11 mouse cellular contexts compared by ENCODE assay signal in genomic region chr3:127107281-127107680, GRCm38 (mm10).
A peak's percentile ranks its signal among the peaks of the same experiment; 100 is the strongest.
DNase-seq lines count a peak whose midpoint lies in the region; ATAC-seq and TF ChIP-seq lines count a peak whose summit lies in the region.
"Had no signal": no experiment of that assay in that cellular context is flagged by ENCODE, and none has a peak within 500 bp of the region (broad histone marks: within the 10 kb centered on the region; RNA-seq: fewer than 3 reads in every experiment).

No protein-coding gene starts in this region.

- ATAC-seq in limb, embryonic 14.5 days (ENCODE audit: low FRiP score, low read depth), result peak; percentile 77

- H3K27me3 ChIP-seq in cerebellum, adult 2 months (ENCODE audit: control insufficient read depth, insufficient read depth, low read length), result no peaks in the 10 kb centered on the region
- H3K27me3 ChIP-seq in limb, embryonic 14.5 days (ENCODE audit: control insufficient read depth, insufficient read depth, low read length), result no peaks in the 10 kb centered on the region
- H3K27me3 ChIP-seq: midbrain, embryonic 12.5 days; neural tube, embryonic 13.5 days had no signal

- WGBS in cerebellum, adult 2 months, result 10% methylated on average over 5 of the region's 5 CpGs
- 42% methylated on average over 5 of the region's 5 CpGs for WGBS in limb, embryonic 14.5 days

- no peaks in the 10 kb centered on the region for H3K9me3 ChIP-seq in limb, embryonic 14.5 days (ENCODE audit: control insufficient read depth, low read length)
- H3K9me3 ChIP-seq: neural tube, embryonic 13.5 days had no signal

- H3K27ac ChIP-seq in left cerebral cortex, adult 2 months, result peak overlapping the region; percentile 26; the same call in 1 of the 2 replicates
- H3K27ac ChIP-seq in cerebellum, adult 2 months (ENCODE audit: insufficient read depth, low read length), result no peak overlapping the region; the same call in 1 of the 2 replicates
- H3K27ac ChIP-seq in limb, embryonic 14.5 days (replicated peaks; ENCODE audit: low read depth, low read length), result no peak overlapping the region
- H3K27ac ChIP-seq: midbrain, embryonic 12.5 days; neural tube, embryonic 13.5 days had no signal

- TF ChIP-seq POLR2A in cerebellum, adult 2 months (IDR thresholded peaks at IDR 0.05; ENCODE audit: borderline replicate concordance, insufficient read depth, low read length), result no peak
- TF ChIP-seq POLR2A in limb, embryonic 14.5 days (IDR thresholded peaks at IDR 0.05; ENCODE audit: borderline replicate concordance, extremely low read depth, insufficient read depth, insufficient read length), result no peak

- intact Hi-C loops in left cerebral cortex, adult 2 months (cut with DNase I), result no loop called here
- intact Hi-C loops in left cerebral cortex, postnatal 10 days (cut with DNase I), result no loop called here

- peaks cover 42% of the 10 kb centered on the region for H3K4me1 ChIP-seq in cerebellum, adult 2 months (ENCODE audit: control insufficient read depth, insufficient read depth, low read length)
- peaks cover 12% of the 10 kb centered on the region for H3K4me1 ChIP-seq in limb, embryonic 14.5 days (ENCODE audit: control insufficient read depth, insufficient read depth, low read length)
- H3K4me1 ChIP-seq: midbrain, embryonic 12.5 days had no signal

- TF ChIP-seq CTCF in left cerebral cortex, adult 2 months (IDR thresholded peaks at IDR 0.05), result no peak
- TF ChIP-seq CTCF in cerebellum, adult 2 months (IDR thresholded peaks at IDR 0.05; ENCODE audit: borderline replicate concordance, insufficient read depth, low read depth, low read length), result no peak

- H3K4me3 ChIP-seq in left cerebral cortex, adult 2 months, result no peak overlapping the region
- no peak overlapping the region for H3K4me3 ChIP-seq in cerebellum, adult 2 months (replicated peaks; ENCODE audit: insufficient read depth, low read depth, low read length)
- H3K4me3 ChIP-seq in limb, embryonic 14.5 days (replicated peaks; ENCODE audit: low read length), result no peak overlapping the region
- H3K4me3 ChIP-seq: midbrain, embryonic 12.5 days; neural tube, embryonic 13.5 days had no signal

- H3K9ac ChIP-seq in limb, embryonic 14.5 days (ENCODE audit: low read depth, low read length, severe bottlenecking), result no peak overlapping the region
- H3K9ac ChIP-seq: midbrain, embryonic 12.5 days; neural tube, embryonic 13.5 days had no signal

- no peaks in the 10 kb centered on the region for H3K36me3 ChIP-seq in limb, embryonic 14.5 days (ENCODE audit: control insufficient read depth, insufficient read depth, low read length)
- H3K36me3 ChIP-seq: midbrain, embryonic 12.5 days; neural tube, embryonic 13.5 days had no signal

- no peak overlapping the region for H3K4me2 ChIP-seq in limb, embryonic 14.5 days (replicated peaks; ENCODE audit: low read depth, low read length, severe bottlenecking)
- H3K4me2 ChIP-seq: midbrain, embryonic 12.5 days; neural tube, embryonic 13.5 days had no signal

- DNase-seq in left cerebral cortex, adult 2 months (ENCODE audit: extremely low spot score in 1 of 2, low spot score in 2 of 2), result no peak
- DNase-seq in left cerebral cortex, postnatal 10 days (ENCODE audit: extremely low spot score in 1 of 2, low spot score in 2 of 2), result no peak
- peak; percentile 76 to 88 for DNase-seq in cerebellum, adult 2 months
- DNase-seq in gastrocnemius, adult 8-10 months (ENCODE audit: low spot score in 2 of 2), result peak; percentile 9 to 24
- peak; percentile 73 for DNase-seq in limb, embryonic 14.5 days (ENCODE audit: low spot score)
- DNase-seq in B cell, adult 2 months, result no peak
- DNase-seq in embryo, embryonic 10 days (ENCODE audit: low spot score), result no peak
- DNase-seq: kidney, adult 11 months; lung, adult 18-20 months had no signal

Comparison
In these comparisons a context has a peak if more than half of its experiments do, and no peak if none do; other contexts are left out.
1. DNase-seq: peak in cerebellum, adult 2 months (2 of 2), gastrocnemius, adult 8-10 months (2 of 2) and limb, embryonic 14.5 days (single experiment); none in left cerebral cortex, adult 2 months (0 of 2), left cerebral cortex, postnatal 10 days (0 of 2), B cell, adult 2 months (0 of 2) and embryo, embryonic 10 days (single experiment).